Mouse (Mus musculus): ENCODE data around the gene Ccnb1ip1. TPM values are rescaled to one million over a fixed set of nuclear protein-coding genes. Genes with fewer than 3 reads are reported as not detected.
"Not testable (repeated sequence)": the region's sequence is repeated elsewhere in the genome, so short reads cannot be mapped to it uniquely, and the experiment has no call there.

The Ccnb1ip1 gene
- total RNA-seq (2021): under 1 TPM in 1 of 2 experiments, not detected in 1; 0.39 TPM

GRCm38 (mm10) chr14:50807487-50808072, at the start of gene Ccnb1ip1, which contains the start of gene Parp2:
Gene Ccnb1ip1, minus strand, starts transcription at chr14:50807732.
Gene Parp2, plus strand, starts transcription at chr14:50807841.
- intact Hi-C loops (cut with DNase I): loop anchor here (2.0 to 5.0 kb wide), 4 partner anchors 23 to 283 kb away; partner anchors contain the start of genes Ang, Rnase4 and Ttc5
- peak; percentile 95 for DNase-seq (ENCODE audit: low spot score)

- intact Hi-C loops (cut with DNase I): no loop called here
- no peak for DNase-seq (ENCODE audit: low spot score)
These were observed 48.3 kb upstream of the Ccnb1ip1 start for GRCm38 (mm10) chr14:50855788-50856187.

- intact Hi-C loops (cut with DNase I): no loop called here
- DNase-seq (ENCODE audit: low spot score): no peak
These were observed 29.7 kb upstream of the Ccnb1ip1 start for GRCm38 (mm10) chr14:50837236-50837635.

- no peak for DNase-seq (ENCODE audit: low spot score)
- intact Hi-C loops (cut with DNase I): no loop called here
These were observed 26.9 kb upstream of the Ccnb1ip1 start for GRCm38 (mm10) chr14:50834435-50834834.

- peak; percentile 22 for DNase-seq (ENCODE audit: low spot score)
These were observed 26.4 kb upstream of the Ccnb1ip1 start for GRCm38 (mm10) chr14:50833964-50834363.

GRCm38 (mm10) chr14:50829878-50830277, 22.3 kb upstream of the Ccnb1ip1 start:
- no peak for DNase-seq (ENCODE audit: low spot score)
- intact Hi-C loops (cut with DNase I): no loop called here

More at GRCm38 (mm10) chr14:50833964-50834363, 26.4 kb upstream of the Ccnb1ip1 start:
- intact Hi-C loops (cut with DNase I): no loop called here

- intact Hi-C loops (cut with DNase I): no loop called here
- DNase-seq (ENCODE audit: low spot score): no peak
These were observed 19.0 kb upstream of the Ccnb1ip1 start for GRCm38 (mm10) chr14:50826579-50826978.

GRCm38 (mm10) chr14:50824219-50824618, 16.7 kb upstream of the Ccnb1ip1 start:
- no peak for DNase-seq (ENCODE audit: low spot score)
- intact Hi-C loops (cut with DNase I): no loop called here

- intact Hi-C loops (cut with DNase I): no loop called here
- DNase-seq (ENCODE audit: low spot score): no peak
These were observed 15.7 kb upstream of the Ccnb1ip1 start for GRCm38 (mm10) chr14:50823240-50823639.

GRCm38 (mm10) chr14:50813060-50813459, 5.5 kb upstream of the Ccnb1ip1 start:
- DNase-seq (ENCODE audit: low spot score): no peak
- intact Hi-C loops (cut with DNase I): no loop called here

GRCm38 (mm10) chr14:50806469-50806868, 1.1 kb downstream of the Ccnb1ip1 start:
- DNase-seq (ENCODE audit: low spot score): not testable (repeated sequence)
- intact Hi-C loops (cut with DNase I): loop anchor here (2.0 to 5.0 kb wide), 4 partner anchors 22 to 284 kb away; partner anchors contain the start of genes Ang, Rnase4 and Ttc5

- intact Hi-C loops (cut with DNase I): loop anchor here (5.0 kb wide), 1 partner anchor 123 kb away; no protein-coding TSS in a partner anchor
- no peak for DNase-seq (ENCODE audit: low spot score)
These were observed 2.8 kb downstream of the Ccnb1ip1 start for GRCm38 (mm10) chr14:50804683-50805082.

GRCm38 (mm10) chr14:50802843-50803562, 4.5 kb downstream of the Ccnb1ip1 start:
- intact Hi-C loops (cut with DNase I): no loop called here

GRCm38 (mm10) chr14:50802441-50802840, 5.1 kb downstream of the Ccnb1ip1 start:
- DNase-seq (ENCODE audit: low spot score): no peak
- intact Hi-C loops (cut with DNase I): no loop called here

More at GRCm38 (mm10) chr14:50802843-50803562, 4.5 kb downstream of the Ccnb1ip1 start:
- DNase-seq (ENCODE audit: low spot score): no peak

- DNase-seq (ENCODE audit: low spot score): no peak
- intact Hi-C loops (cut with DNase I): loop anchor here (2.0 kb wide), 1 partner anchor 299 kb away; no protein-coding TSS in a partner anchor
These were observed 7.9 kb downstream of the Ccnb1ip1 start for GRCm38 (mm10) chr14:50799502-50800259.

- intact Hi-C loops (cut with DNase I): no loop called here
- no peak for DNase-seq (ENCODE audit: low spot score)
These were observed 9.0 kb downstream of the Ccnb1ip1 start for GRCm38 (mm10) chr14:50798512-50798911.

GRCm38 (mm10) chr14:50796464-50796863, 11.1 kb downstream of the Ccnb1ip1 start:
- intact Hi-C loops (cut with DNase I): no loop called here
- DNase-seq (ENCODE audit: low spot score): no peak

- no peak for DNase-seq (ENCODE audit: low spot score)
- intact Hi-C loops (cut with DNase I): no loop called here
These were observed 11.6 kb downstream of the Ccnb1ip1 start for GRCm38 (mm10) chr14:50795965-50796364.

- intact Hi-C loops (cut with DNase I): no loop called here
- DNase-seq (ENCODE audit: low spot score): no peak
These were observed 12.1 kb downstream of the Ccnb1ip1 start for GRCm38 (mm10) chr14:50795261-50795935.

GRCm38 (mm10) chr14:50788157-50788556, 19.4 kb downstream of the Ccnb1ip1 start:
- no peak for DNase-seq (ENCODE audit: low spot score)

More at GRCm38 (mm10) chr14:50788157-50788556, 19.4 kb downstream of the Ccnb1ip1 start:
- intact Hi-C loops (cut with DNase I): no loop called here
